Mouse (Mus musculus) frontal cortex, adult (tissue): Measurements from ENCODE around the gene Ankib1.
A peak's percentile ranks its signal among the peaks of the same experiment; 100 is the strongest.
"Not testable (repeated sequence)": the region's sequence is repeated elsewhere in the genome, so short reads cannot be mapped to it uniquely, and the experiment has no call there.

Experiments
- ATAC-seq: cut with Nextera tagmentation; 2 replicates; pipeline ENCODE4 v1.9.2; 2017; ENCODE audit warnings: mild to moderate bottlenecking, moderate library complexity, mixed read lengths; ENCODE audit not compliant: low TSS enrichment

Gene Ankib1

DNA sequence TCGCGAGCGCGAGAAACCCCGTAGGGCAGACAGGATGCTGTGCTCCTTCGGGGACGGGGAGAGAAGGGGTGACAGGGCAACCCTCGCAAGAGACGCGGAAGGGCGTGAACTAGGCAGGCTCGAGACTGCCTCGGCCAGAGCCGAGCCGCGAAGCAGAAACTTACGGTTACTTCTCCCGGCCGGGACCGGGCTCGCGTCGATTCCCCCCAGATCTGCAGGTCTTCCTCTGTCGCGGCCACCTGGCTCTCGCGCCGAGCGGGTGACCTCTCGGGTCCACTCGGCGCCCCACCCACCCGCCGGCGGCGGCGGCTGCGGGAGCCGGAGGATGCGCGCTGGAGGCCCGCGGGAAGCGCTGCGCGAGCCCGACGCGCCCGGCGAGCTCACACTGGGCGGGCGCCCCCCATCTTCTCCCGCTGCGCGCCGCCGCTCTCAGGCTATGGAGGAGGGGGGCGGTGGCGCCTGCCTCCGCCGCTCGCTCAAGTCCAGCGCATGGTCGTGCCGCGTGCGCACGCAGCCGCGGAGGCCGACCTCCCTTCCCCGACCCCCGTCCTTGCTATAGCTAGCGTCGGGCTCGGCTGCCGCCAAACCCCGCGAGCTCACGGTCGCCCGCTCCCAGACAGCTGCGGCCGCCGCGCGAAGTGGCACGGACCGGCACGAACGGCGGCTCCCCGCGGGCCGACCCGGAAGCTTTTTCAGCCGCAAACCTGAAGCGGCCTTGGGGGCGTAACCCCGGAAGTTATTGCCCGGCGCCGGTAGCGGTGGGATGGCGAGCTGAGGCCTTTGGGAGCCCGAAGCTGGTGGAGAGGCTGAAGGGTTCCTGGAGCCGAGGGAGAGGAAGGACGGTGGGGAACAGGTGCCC, at the start of gene Ankib1, which contains the start of gene Krit1:
TSS of gene Ankib1 (minus strand) at position 493 of the 859 bp plus-strand sequence.
TSS of gene Krit1 (plus strand) at position 752 of the 859 bp plus-strand sequence.
- peak; percentile 93 for ATAC-seq

DNA sequence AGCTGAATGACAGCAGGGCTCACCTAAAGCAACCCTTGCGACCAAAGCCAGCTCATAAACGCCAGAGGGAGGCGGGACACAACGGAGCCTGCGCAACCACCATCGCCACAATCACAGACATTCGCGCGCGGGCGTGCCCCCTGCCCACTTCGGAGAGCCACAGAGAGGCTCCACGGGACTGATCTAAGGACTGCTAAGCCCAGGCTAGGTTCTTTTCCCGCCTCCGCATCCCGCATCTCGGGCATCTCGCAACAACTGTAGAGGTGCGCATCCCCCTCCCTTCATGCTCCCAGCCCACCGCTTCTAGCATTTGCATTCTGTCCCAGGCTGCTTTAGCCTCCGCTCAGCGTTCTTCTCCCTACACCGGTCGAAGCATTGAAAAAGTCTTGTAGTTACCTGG, 42.3 kb upstream of the Ankib1 start, which contains the start of gene Lrrd1:
TSS of gene Lrrd1 (plus strand) at position 148 of the 400 bp plus-strand sequence.
- peak; percentile 62 for ATAC-seq

DNA sequence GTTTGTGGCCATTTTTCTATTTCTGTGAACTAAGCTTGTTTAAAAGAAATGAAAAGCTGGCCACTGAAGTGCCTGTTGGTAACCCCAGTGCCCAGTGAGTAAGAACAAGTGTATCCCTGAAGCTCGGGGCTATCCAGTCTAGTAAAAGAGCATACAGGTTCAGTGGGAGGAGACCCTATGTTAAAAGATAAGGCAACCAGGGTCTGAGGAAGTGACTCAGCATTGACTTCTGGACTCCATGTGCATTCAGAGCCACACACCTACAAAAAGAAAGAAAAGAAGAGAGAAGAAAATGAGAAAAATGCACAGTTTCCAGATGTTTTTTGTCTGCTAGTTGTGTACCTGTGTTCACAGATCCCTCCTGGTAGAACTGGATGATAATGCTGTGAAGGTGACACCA, 31.4 kb upstream of the Ankib1 start:
- no peak for ATAC-seq

DNA sequence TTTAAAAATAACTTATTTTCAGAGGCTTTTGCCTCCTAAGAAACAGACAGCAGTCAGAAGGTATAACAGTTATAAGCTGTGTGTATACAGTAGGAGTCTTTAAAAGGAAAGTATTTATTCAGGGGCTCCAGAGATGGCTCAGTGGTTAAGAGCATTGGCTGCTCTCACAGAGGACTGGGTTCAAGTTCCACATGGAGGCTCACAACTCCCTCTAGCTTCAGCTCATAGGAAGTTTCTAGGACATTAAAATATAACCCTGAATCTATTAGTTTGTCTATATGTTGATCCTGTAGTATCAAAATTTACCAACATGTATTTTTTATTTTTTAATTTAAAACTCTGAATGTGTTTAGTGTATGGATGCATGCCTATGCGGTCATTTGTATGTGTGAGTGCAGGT, 5.7 kb upstream of the Ankib1 start:
- ATAC-seq = no peak

DNA sequence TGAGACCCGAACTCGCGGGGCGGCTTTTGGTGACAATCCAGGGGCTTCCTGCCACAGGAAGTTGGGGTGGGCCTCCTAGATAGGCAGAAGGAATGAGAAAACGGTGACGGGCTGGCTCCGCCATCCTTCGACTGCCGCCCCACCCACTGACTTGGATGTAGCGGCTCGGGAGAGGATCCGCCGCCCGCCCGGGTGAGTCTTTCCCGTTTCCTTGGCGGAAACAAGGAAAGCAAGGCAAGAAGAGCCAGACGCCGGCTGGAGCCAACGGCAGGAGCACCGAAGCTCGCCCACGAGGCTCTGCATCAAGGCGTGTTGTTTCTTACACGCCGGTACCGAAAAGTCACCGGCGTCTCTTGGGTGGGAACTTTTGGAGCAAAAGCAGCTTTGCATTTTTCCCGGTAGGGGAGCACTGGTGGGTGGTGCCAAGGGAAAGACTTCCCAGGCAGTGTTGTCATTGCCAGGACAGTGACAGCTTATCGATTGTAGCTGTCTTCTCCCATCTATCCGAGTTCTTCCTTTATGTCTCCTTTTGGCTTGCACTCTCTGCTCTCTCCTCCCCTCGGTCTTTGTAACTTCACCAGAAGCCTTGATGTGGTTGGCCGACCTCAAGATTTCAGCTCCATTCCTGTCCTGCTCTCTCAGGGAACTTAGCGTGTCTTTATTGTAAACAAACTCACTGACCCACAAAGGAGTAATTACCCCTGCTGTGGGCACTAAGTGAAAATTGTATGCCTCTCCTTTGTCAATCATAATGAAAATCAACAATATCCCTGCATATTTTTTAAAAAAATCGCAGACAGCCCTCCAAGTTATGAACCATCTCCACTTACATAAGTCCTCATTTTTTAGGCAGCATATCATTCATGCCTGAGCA, 804 bp upstream of the Ankib1 start:
- peak; percentile 80 for ATAC-seq

DNA sequence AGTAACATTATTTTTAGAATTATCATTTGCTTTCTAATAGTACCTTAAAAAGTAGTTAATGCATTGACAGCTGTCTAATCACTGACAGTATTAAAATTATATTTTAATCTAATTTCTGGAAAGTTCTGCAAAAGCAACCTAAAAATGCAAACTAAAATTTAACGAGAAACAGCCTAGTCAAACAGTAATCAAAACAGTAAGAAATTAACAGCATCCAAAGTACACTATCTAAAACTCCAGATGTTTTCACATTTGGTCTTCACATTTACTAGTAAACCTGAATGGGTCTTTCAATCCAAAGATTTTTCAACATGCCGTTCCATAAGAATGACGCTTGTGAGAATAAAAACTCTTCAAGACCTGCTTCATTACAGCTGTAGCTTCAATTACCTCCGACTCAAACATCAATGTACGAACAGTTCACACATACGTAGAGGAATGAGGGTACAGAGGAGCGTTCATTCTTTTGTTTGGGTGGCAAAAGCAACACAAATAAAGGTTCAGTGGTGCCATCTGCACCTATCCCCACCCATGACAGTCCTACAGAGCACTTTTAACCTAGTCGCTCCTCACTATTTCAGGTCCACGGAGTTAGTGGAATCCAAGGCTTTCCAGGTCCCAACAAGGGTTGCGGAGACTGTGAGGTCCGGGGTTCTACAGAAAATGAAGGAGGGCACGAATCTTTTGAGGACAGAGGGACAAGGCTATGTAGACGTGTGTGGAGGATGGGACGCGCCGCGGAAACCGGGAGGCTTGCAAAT, 873 bp downstream of the Ankib1 start:
- no peak; the same call in 1 of the 2 replicates for ATAC-seq

DNA sequence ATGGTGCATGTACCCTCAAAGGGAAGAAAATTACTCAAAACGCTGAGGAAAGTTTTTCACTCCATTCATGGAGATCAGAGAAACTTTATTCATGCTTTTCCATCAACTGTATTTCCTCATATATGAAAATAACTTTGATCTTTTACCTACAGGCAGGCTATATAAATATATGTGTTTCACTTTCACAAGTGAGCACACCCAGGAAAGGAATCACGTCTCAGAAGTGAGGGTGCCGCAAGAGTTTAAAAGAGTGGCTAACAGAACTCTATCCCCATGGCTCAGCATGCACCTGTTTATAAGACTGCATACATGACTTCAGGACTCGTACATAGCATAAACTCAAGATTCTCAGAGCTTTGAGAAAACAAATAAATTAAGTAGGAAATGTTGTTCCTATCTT, 1.8 kb downstream of the Ankib1 start:
- ATAC-seq = no peak

DNA sequence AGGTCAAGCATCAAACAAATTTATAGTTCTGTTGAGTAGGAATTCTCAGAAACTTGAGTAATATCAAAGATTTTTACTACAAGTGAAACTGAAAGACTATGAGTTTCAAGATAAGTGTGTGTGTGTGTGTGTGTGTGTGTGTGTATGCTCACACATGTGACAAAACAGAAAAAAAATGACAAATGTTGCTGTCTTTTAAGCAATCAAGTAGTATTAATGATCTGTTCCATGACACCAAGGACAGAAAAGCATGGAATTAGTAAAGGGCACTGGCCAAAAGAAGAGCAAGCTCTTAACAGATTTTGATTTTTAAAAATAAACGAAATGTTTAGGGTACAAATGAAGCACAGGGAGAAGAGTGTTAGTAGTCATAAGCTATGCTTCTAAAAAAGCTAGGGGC, 2.7 kb downstream of the Ankib1 start:
- no peak for ATAC-seq

DNA sequence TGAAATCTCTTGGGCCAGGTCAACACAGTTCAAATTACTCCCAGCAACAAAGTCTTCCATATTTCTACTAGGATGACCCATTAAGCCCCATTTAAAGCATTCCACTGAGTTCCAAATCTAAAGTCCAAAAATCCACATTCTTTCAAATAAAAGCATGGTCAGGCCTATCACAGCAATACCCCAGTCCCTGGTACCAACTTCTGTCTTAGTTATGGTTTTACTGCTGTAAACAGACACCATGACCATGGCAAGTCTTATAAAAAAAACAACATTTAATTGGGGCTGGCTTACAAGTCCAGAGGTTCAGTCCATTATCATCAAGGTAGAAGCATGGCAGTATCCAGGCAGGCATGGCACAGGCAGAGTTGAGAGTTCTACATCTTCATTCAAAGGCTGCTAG, 4.1 kb downstream of the Ankib1 start:
- not testable (repeated sequence) for ATAC-seq

DNA sequence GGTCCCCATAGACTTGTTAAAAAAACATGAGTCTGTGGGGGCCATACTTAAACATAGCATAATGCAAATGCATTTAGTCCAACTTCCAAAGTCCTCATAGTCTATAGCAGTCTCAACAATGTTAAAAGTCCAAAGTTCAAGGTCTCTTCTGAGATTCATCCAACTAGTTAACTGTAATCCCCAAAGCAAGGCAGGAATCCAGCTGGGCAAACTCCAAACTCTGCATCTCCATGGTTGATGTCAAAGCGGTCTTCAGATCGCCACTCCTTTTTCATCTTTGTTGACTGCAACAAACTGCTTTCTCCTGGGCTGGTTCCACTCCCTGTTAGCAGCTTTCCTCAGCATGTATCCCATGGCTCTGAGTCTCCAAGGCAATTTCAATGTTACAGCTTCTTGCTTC, 5.6 kb downstream of the Ankib1 start:
- ATAC-seq = not testable (repeated sequence)

DNA sequence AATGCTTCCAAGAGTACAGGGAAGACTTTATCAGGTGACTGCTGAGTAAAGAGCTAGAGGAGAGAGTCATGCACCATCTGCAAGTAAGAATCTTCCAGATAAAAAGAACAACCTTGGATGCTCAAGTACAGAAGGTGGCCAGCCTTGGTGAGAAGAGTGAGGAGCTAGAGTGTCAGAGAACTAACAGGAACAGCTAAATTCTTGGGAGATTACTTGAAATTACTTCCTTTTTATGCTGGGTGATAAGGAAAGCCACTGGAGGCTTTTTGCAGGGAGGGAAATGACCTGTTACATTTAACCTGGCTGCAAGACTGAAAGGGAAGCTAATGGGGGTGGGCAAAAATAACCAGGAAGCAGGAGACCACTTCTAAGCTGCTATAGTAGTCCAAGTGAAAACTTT, 11.7 kb downstream of the Ankib1 start:
- ATAC-seq = no peak

DNA sequence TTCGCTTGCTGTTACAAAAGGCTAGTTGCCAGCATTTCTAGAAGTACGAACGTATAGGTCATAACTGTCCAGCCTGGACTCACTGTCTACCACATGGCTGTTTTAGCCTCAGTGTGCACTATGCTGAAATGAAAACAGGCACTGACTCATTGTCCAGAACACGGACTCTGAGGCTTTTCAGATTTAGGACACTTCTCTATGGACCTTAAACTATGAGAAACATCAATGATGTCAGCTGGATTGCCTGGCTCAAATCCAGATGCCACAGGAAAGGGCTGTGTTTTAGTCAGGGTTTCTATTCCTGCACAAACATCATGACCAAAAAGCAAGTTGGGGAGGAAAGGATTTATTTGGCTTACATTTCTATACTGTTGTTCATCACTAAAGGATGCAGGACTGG, 15.2 kb downstream of the Ankib1 start:
- no peak for ATAC-seq

DNA sequence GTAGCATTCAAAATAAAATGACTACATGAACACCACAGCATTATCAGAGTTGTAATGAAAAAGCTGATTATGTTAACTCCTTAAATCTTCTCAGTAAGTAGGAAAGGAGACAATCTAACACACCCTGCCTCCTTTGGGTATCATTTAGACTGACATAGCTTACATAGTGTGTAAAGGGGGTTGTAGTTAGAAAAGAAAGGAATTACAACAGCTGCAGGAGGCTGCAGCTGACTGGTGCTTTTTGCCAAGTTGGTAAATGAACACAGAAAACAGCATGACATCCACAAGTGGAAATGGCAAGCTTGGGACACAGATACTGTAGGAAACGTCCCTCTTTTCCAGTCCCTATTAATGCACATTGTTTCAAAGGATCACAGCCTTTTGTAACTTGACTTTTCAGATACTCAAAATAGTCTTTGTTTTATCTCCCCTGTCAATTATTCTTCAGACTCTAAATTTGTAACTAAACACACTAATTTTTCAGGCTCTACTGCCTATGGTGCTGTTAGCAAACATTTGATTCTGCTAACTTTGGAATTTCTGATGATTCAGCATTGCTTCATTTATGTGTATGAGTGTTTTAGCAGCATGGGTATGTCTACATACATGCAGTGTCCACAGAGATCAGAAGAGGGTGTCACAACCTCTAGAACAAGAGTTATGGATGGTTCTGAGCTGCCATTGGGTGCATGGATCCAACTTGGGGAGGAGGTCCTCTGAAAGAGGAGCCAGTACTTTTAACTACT, 17.8 kb downstream of the Ankib1 start:
- no peak for ATAC-seq

DNA sequence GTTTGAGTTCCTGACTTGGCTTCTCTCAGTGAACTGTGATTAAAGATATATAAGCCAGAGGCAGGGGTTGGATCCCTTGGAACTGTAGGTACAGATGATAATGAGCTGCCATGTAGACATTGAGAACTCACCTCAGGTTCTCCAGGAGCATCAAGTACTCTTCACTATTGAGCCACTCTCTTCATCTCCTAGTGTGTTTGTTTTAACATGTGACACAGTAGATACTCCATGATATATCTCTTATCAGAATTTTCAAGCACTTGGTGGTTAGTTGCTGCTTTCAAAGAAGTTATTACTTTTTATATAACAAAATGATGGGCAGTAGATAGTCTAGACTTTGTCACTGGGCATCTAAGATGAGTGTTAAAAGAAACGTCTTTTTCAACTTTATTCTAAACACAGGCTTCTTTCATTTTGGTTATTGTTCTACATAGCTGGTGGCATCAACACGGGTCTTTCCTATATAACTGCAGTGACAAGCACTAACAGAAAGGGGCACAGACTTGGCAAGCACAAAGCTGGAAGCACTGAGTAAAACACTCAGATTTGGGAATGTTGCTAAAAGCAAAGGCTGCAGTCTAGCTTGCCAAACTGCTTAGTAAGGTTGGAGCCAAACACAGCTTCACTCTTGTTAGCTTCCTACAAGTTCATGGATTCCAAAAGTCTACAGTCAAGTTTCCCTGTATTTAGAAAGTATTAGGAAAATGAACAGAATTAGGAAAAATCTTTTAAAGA, 18.6 kb downstream of the Ankib1 start:
- ATAC-seq = peak; percentile 57; the same call in 1 of the 2 replicates

DNA sequence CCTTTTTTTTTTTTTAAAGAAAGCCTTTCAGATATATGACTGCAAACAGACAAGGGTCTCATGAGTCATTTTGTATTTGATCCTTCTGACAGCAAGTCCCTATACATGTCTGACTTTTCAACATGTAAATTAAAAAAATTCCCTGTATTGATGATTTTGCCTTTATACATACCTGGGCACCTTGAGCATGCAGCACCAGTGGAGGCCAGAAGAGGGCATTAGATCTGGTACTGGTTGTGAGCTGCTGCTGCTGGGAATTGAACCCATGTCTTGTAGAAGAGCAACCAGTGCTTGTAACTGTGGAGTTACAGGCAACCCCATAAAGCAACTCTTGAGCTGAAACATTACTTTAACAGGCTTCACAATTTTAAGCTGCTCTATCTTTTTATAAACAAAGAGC, 20.1 kb downstream of the Ankib1 start:
- ATAC-seq = no peak

DNA sequence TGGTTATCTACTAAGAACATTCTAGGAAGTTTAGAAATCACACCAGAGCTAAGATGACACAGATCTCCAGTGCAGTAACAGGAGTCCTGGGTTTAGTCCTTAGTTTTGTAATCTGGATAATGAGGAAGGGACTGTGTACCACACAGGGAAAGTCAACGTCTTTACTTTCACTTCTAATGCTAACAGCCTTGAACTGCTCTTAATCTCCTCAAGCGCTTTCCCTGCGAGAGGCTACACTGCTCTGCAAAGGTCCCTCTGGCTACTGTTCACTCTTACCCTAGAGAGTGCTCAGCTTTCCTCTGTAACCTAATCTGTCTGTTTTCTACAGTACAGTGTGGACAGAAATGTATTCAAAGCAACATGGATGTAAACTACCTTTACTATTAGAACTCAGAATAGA, 30.7 kb downstream of the Ankib1 start:
- ATAC-seq = no peak

DNA sequence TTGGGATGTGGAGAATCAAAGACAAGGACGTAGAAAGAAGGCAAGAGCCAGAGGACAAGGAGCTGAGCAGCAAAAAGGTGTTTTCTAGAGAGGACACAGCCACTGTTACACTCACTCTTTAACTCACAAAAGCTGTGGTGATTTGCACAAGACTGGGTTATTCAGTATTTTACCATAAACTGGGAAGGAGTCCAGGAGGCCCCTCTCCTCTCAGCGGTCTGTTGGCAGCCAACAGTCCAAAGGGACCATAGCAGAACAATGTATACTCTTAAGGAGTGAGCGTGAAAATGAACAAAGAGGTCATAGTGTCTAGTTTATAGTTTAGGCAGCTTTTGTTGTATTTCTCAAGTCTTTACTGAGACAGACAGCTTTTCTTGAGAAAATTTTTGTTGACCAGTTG, 31.2 kb downstream of the Ankib1 start:
- ATAC-seq = no peak

DNA sequence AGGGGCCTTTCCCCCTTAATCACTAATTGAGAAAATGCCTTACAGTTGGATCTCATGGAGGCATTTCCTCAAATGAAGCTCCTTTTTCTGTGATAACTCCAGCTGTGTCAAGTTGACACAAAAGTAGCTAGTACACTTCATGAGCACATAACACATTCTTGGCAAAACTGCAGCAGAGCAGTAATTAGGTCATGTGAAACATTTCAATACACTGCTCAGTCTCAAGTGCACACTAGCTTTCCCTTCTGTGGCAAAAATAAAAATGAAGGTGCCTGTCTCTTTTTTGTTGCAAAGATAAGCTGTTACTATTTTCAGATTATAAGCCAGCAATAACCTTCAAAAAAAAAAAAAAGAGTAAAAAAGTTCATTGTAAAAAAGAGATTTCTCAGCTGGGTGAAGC, 52.2 kb downstream of the Ankib1 start:
- ATAC-seq = not testable (repeated sequence)

DNA sequence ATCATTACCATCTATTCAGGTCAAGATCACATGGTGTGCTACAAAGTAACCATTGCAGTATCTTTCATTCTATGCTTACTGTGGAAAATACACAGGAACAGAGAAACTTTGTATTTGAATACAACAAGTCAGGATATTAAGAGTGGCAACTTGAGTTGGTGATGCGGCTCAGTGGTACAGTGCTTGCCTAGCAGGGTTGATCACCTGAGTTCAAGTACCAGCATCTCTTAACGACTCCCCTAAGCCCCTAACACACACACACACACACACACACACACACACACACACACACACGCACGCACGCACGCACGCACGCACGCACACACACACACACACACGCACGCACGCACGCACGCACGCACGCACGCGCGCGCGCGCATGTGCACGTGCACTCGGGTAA, 69.9 kb downstream of the Ankib1 start:
- ATAC-seq = not testable (repeated sequence)

DNA sequence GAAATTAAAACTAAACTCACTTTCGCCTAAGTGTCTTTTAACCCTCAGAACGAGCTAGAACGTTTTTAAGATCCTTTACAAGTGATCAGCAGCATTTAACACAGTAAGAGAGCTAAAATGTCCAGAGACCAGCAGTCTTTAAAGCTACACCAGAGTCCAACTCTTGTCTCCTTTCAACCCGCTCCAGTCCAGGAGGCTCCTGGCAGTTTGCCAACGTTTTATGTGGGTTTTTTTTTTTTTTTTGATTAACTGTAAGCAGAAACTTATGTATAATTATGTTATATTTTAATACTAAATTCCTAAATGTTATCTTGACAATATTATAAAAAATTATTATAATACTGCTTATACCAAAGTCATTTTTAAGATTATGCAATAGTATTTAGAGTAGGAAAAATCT, 73.9 kb downstream of the Ankib1 start:
- ATAC-seq = no peak
